Mouse (Mus musculus) CH12.LX (cell line): ENCODE data around the gene Ank2. TPM values are rescaled to one million over a fixed set of nuclear protein-coding genes. Genes with fewer than 3 reads are reported as not detected.
A peak's percentile ranks its signal among the peaks of the same experiment; 100 is the strongest.

Source experiments
- DNase-seq: peaks from one replicate; pipeline ENCODE4 v3.0.0-alpha.2; 2013; ENCODE audit errors: extremely low read depth
- H3K27ac ChIP-seq: 2 replicates; pipeline ENCODE4 v1.5.1; 2012; ENCODE audit warnings: low read depth, mild to moderate bottlenecking, control low read depth, moderate library complexity; ENCODE audit not compliant: insufficient read depth
- H3K27me3 ChIP-seq: replicated peaks from 2 replicates; pipeline ENCODE3; 2012; ENCODE audit warnings: inconsistent platforms
- H3K36me3 ChIP-seq, 2 experiments: replicated peaks in 1 of 2; 2 replicates each; pipeline versions ENCODE3 to v1.6.1; 2012; ENCODE audit warnings: inconsistent platforms in 1 of 2, low read length in 1 of 2, mild to moderate bottlenecking in 1 of 2, mixed read lengths in 1 of 2, moderate library complexity in 1 of 2; ENCODE audit not compliant: control insufficient read depth in 1 of 2, insufficient read depth in 1 of 2
- H3K4me1 ChIP-seq, 2 experiments: 2 replicates each; pipeline ENCODE4 v1.6.1; 2012; ENCODE audit warnings: inconsistent platforms in 1 of 2, moderate library complexity in 1 of 2; ENCODE audit not compliant: insufficient read depth in 2 of 2, control insufficient read depth in 1 of 2
- H3K4me2 ChIP-seq: 2 replicates; pipeline ENCODE4 v1.6.1; 2012; ENCODE audit warnings: low read depth, mild to moderate bottlenecking, control low read depth; ENCODE audit not compliant: poor library complexity, insufficient read depth, severe bottlenecking
- H3K4me3 ChIP-seq, 3 experiments: fragments of 150-350 bp in 1 of 3; sonication (generic) in 1 of 3; replicated peaks in 1 of 3; 2 replicates each; pipeline versions ENCODE3 to v1.5.1; 2011 to 2012; ENCODE audit warnings: low read depth in 2 of 3, low read length in 2 of 3, mild to moderate bottlenecking in 2 of 3, moderate library complexity in 2 of 3, control low read depth in 1 of 3, improper control_type of control experiment in 1 of 3, inconsistent platforms in 1 of 3, mixed read lengths in 1 of 3; ENCODE audit not compliant: poor library complexity in 1 of 3
- H3K79me2 ChIP-seq: replicated peaks from 2 replicates; pipeline ENCODE4 v1.6.1; 2012; ENCODE audit warnings: mild to moderate bottlenecking, moderate library complexity; ENCODE audit not compliant: control insufficient read depth, poor library complexity, insufficient read depth, severe bottlenecking; ENCODE audit errors: extremely low read depth
- H3K9ac ChIP-seq: 2 replicates; pipeline ENCODE4 v1.6.1; 2012; ENCODE audit warnings: low read depth, mild to moderate bottlenecking, control low read depth, moderate library complexity; ENCODE audit not compliant: insufficient read depth
- H3K9me3 ChIP-seq: replicated peaks from 2 replicates; pipeline ENCODE3; 2012; ENCODE audit warnings: low read length, inconsistent platforms, mixed read lengths
- CHD2 ChIP-seq: IDR thresholded peaks from 2 replicates; pipeline ENCODE4 v1.6.1; 2011; ENCODE audit warnings: low read length, improper control_type of control experiment
- CTCF ChIP-seq, 2 experiments: IDR thresholded peaks in 1 of 2; conservative IDR thresholded peaks in 1 of 2; 2 replicates each; pipeline ENCODE4 v1.5.1; 2011 to 2012; ENCODE audit warnings: low read depth in 2 of 2, low read length in 2 of 2, improper control_type of control experiment in 1 of 2, inconsistent platforms in 1 of 2, mild to moderate bottlenecking in 1 of 2, moderate library complexity in 1 of 2
- E2F4 ChIP-seq: IDR thresholded peaks from 2 replicates; pipeline ENCODE4 v1.6.1; 2011; ENCODE audit warnings: low read depth, low read length, improper control_type of control experiment; ENCODE audit not compliant: insufficient replicate concordance
- EP300 ChIP-seq: IDR thresholded peaks from 2 replicates; pipeline ENCODE4 v1.6.1; 2011; ENCODE audit warnings: low read length, improper control_type of control experiment
- ETS1 ChIP-seq: conservative IDR thresholded peaks from 2 replicates; pipeline ENCODE4 v1.6.1; 2012; ENCODE audit warnings: low read depth, mild to moderate bottlenecking, inconsistent platforms, low read length, improper control_type of control experiment, moderate library complexity
- IRF4 ChIP-seq: IDR thresholded peaks from 2 replicates; pipeline ENCODE4 v1.6.1; 2014; ENCODE audit warnings: low read depth, mild to moderate bottlenecking, inconsistent platforms, low read length, improper control_type of control experiment
- JUND ChIP-seq: conservative IDR thresholded peaks from 2 replicates; pipeline ENCODE4 v1.6.1; 2011; ENCODE audit warnings: low read depth, low read length, improper control_type of control experiment
- MXI1 ChIP-seq: IDR thresholded peaks from 2 replicates; pipeline ENCODE4 v1.6.1; 2011; ENCODE audit warnings: mild to moderate bottlenecking, low read depth, low read length, improper control_type of control experiment
- NELFE ChIP-seq: IDR thresholded peaks from 2 replicates; pipeline ENCODE4 v1.6.1; 2011; ENCODE audit warnings: low read depth, low read length, improper control_type of control experiment
- PAX5 ChIP-seq: IDR thresholded peaks from 2 replicates; pipeline ENCODE4 v1.6.1; 2012; ENCODE audit warnings: low read length, inconsistent platforms, mixed read lengths
- POLR2A ChIP-seq: IDR thresholded peaks from 2 replicates; pipeline ENCODE4 v1.6.1; 2011; ENCODE audit warnings: low read depth, mild to moderate bottlenecking, improper control_type of control experiment, low read length
- POLR2AphosphoS2 ChIP-seq: IDR thresholded peaks from 2 replicates; pipeline ENCODE4 v1.6.1; 2011; ENCODE audit warnings: low read depth, low read length, improper control_type of control experiment
- RAD21 ChIP-seq: IDR thresholded peaks from 2 replicates; pipeline ENCODE4 v1.6.1; 2011; ENCODE audit warnings: low read depth, mild to moderate bottlenecking, low read length, improper control_type of control experiment, moderate library complexity
- SIN3A ChIP-seq: IDR thresholded peaks from 2 replicates; pipeline ENCODE4 v1.6.1; 2012; ENCODE audit warnings: low read length, improper control_type of control experiment, inconsistent platforms
- SMC3 ChIP-seq: IDR thresholded peaks from 2 replicates; pipeline ENCODE4 v1.6.1; 2011; ENCODE audit warnings: low read depth, low read length, improper control_type of control experiment
- ZC3H11A ChIP-seq: IDR thresholded peaks from 2 replicates; pipeline ENCODE4 v1.6.1; 2012; ENCODE audit warnings: low read depth, mild to moderate bottlenecking, inconsistent platforms, low read length, improper control_type of control experiment
- ZMIZ1 ChIP-seq: IDR thresholded peaks from 2 replicates; pipeline ENCODE4 v1.6.1; 2012; ENCODE audit warnings: low read depth, mild to moderate bottlenecking, inconsistent platforms, low read length, improper control_type of control experiment
- ZNF384 ChIP-seq: IDR thresholded peaks from 2 replicates; pipeline ENCODE4 v1.6.1; 2012; ENCODE audit warnings: low read depth, low read length, improper control_type of control experiment, inconsistent platforms
- dilution Hi-C: fragments of 300-500 bp; cut with MboI; formaldehyde crosslinking; loops from 2 replicates; pipeline ENCODE4 v1.14.3; 2020; ENCODE audit warnings: low sequenced_read_pairs; ENCODE audit not compliant: extremely low pct_unique_long_range_greater_than_20kb, extremely low pct_ligation_motif_present
- in situ Hi-C: fragments of 300-500 bp; cut with MboI; formaldehyde crosslinking; loops from 3 replicates; pipeline ENCODE4 v1.14.3; 2019; ENCODE audit warnings: low sequenced_read_pairs, low pct_ligation_motif_present, low pct_unique_long_range_greater_than_20kb, mixed read lengths
- polyA plus RNA-seq: library from polyadenylated mRNA; unstranded; fragments of >175 nt; gene quantifications from 2 replicates; pipeline ENCODE4 v1.2.1, GENCODE M21; 2012; ENCODE audit warnings: low read depth; ENCODE audit not compliant: insufficient read length
- total RNA-seq, 2 experiments: library from RNA; depleted of rRNA; stranded (reverse); fragments of 300-350 nt in 1 of 2; fragments of >200 nt in 1 of 2; gene quantifications; 2 replicates each; pipeline ENCODE4 v1.2.3; 2012 to 2014

Ank2 gene
- total and polyA plus RNA-seq, 3 experiments, result 3.9 to 20.9 (median 12.2) TPM

GRCm38 (mm10) chr3:126995970-126996369 lies 503.2 kb downstream of the Ank2 start:
- in situ Hi-C loops (no loop called here), dilution Hi-C loops (no loop called here)
- H3K9ac ChIP-seq, result no peak overlapping the region
- TF ChIP-seq JUND (no peak), CHD2 (no peak), CTCF (conservative IDR thresholded peaks at IDR 0.05 in 1 of 2, IDR thresholded peaks at IDR 0.05 in 1 of 2; ENCODE audit: low read depth in 2 of 2, low read length in 2 of 2) (peak; percentile 23 to 79; a peak in 2 of 4 replicates), RAD21 (peak; percentile 68), SMC3 (peak; percentile 70), E2F4 (no peak)
- H3K27me3 ChIP-seq, result no peaks in the 10 kb centered on the region
- no peak overlapping the region for H3K4me3 ChIP-seq
- DNase-seq, result peak; percentile 50
- no peaks in the 10 kb centered on the region for H3K9me3 ChIP-seq
- no peak overlapping the region for H3K27ac ChIP-seq
- H3K4me1 ChIP-seq, result peaks cover 9 to 32% of the 10 kb centered on the region in 2 experiments; a peak in 3 of 4 replicates
- H3K79me2 ChIP-seq, result no peaks in the 10 kb centered on the region
- H3K4me2 ChIP-seq, result no peak overlapping the region
- no peaks in the 10 kb centered on the region for H3K36me3 ChIP-seq

- Histone ChIP-seq H3K27ac (no peak overlapping the region), H3K4me3 (no peak overlapping the region), H3K4me1 (peaks cover 9 to 30% of the 10 kb centered on the region in 2 experiments; a peak in 3 of 4 replicates), H3K36me3 (no peaks in the 10 kb centered on the region), H3K27me3 (no peaks in the 10 kb centered on the region), H3K4me2 (no peak overlapping the region), H3K79me2 (no peaks in the 10 kb centered on the region), H3K9ac (no peak overlapping the region), H3K9me3 (no peaks in the 10 kb centered on the region)
- dilution Hi-C loops (no loop called here), in situ Hi-C loops (no loop called here)
- no peak for DNase-seq
- TF ChIP-seq IRF4, result no peak
- TF ChIP-seq POLR2A, result no peak
Observed at GRCm38 (mm10) chr3:126994149-126994548, 505.0 kb downstream of the Ank2 start.

- Histone ChIP-seq H3K27me3 (no peaks in the 10 kb centered on the region), H3K4me3 (no peak overlapping the region), H3K9me3 (no peaks in the 10 kb centered on the region), H3K4me1 (peaks cover 0 to 3% of the 10 kb centered on the region in 2 experiments; a peak in 2 of 4 replicates), H3K9ac (no peak overlapping the region), H3K36me3 (no peaks in the 10 kb centered on the region), H3K4me2 (no peak overlapping the region), H3K27ac (no peak overlapping the region), H3K79me2 (no peaks in the 10 kb centered on the region)
- dilution Hi-C loops, result no loop called here
- in situ Hi-C loops, result no loop called here
- TF ChIP-seq EP300, result no peak
- no peak for TF ChIP-seq NELFE
- TF ChIP-seq ZC3H11A, result no peak
- TF ChIP-seq MXI1, result no peak
- TF ChIP-seq JUND, result no peak
- no peak for TF ChIP-seq ZNF384
- TF ChIP-seq CTCF (conservative IDR thresholded peaks at IDR 0.05 in 1 of 2, IDR thresholded peaks at IDR 0.05 in 1 of 2; ENCODE audit: low read depth in 2 of 2, low read length in 2 of 2), result no peak
- no peak for TF ChIP-seq ZMIZ1
- no peak for TF ChIP-seq POLR2AphosphoS2
- no peak for TF ChIP-seq SIN3A
- TF ChIP-seq PAX5, result no peak
- no peak for TF ChIP-seq ETS1
- DNase-seq, result no peak
Observed at GRCm38 (mm10) chr3:126989936-126990335, 509.2 kb downstream of the Ank2 start.
